Mouse (Mus musculus) hindlimb bud, embryonic 11.5 days (tissue): Measurements from ENCODE around the gene Tm9sf4.

Source experiments
- DNase-seq: peaks from one replicate; pipeline ENCODE4 v3.0.0-alpha.2; 2012; ENCODE audit warnings: low read depth, low spot score; ENCODE audit errors: extremely low spot score

Gene Tm9sf4

GRCm38 (mm10) chr2:153213351-153213750 is 52.2 kb downstream of the Tm9sf4 start:
- no peak for DNase-seq

GRCm38 (mm10) chr2:153214771-153215259 is 53.7 kb downstream of the Tm9sf4 start:
- DNase-seq = no peak

- DNase-seq = no peak
Measured at GRCm38 (mm10) chr2:153215421-153215820, 54.3 kb downstream of the Tm9sf4 start.

- DNase-seq = no peak
Measured at GRCm38 (mm10) chr2:153217826-153218340, 56.8 kb downstream of the Tm9sf4 start.

- no peak for DNase-seq
Measured at GRCm38 (mm10) chr2:153218516-153218915, 57.4 kb downstream of the Tm9sf4 start.

GRCm38 (mm10) chr2:153221620-153222019 is 60.5 kb downstream of the Tm9sf4 start:
- DNase-seq = no peak

GRCm38 (mm10) chr2:153222130-153222529 is 61.0 kb downstream of the Tm9sf4 start:
- no peak for DNase-seq

- DNase-seq = no peak
Measured at GRCm38 (mm10) chr2:153222566-153222965, 61.5 kb downstream of the Tm9sf4 start.

- no peak for DNase-seq
Measured at GRCm38 (mm10) chr2:153224946-153225594, 64.0 kb downstream of the Tm9sf4 start, which contains the start of gene Tspyl3. TSS of gene Tspyl3 (minus strand) at chr2:153225441.

- no peak for DNase-seq
Measured at GRCm38 (mm10) chr2:153225595-153225953, 64.5 kb downstream of the Tm9sf4 start.

- no peak for DNase-seq
Measured at GRCm38 (mm10) chr2:153227959-153228358, 66.9 kb downstream of the Tm9sf4 start.

- no peak for DNase-seq
Measured at GRCm38 (mm10) chr2:153228523-153228922, 67.4 kb downstream of the Tm9sf4 start.

- no peak for DNase-seq
Measured at GRCm38 (mm10) chr2:153237193-153237592, 76.1 kb downstream of the Tm9sf4 start.

GRCm38 (mm10) chr2:153237891-153238290 is 76.8 kb downstream of the Tm9sf4 start:
- no peak for DNase-seq

GRCm38 (mm10) chr2:153238406-153238805 is 77.3 kb downstream of the Tm9sf4 start:
- no peak for DNase-seq

GRCm38 (mm10) chr2:153239021-153239859 is 78.1 kb downstream of the Tm9sf4 start:
- no peak for DNase-seq

- no peak for DNase-seq
Measured at GRCm38 (mm10) chr2:153239860-153240480, 78.9 kb downstream of the Tm9sf4 start.

- no peak for DNase-seq
Measured at GRCm38 (mm10) chr2:153240701-153241235, 79.7 kb downstream of the Tm9sf4 start.

GRCm38 (mm10) chr2:153241250-153242014 is 80.3 kb downstream of the Tm9sf4 start, which contains the start of the genes Plagl2 and Pofut1:
TSS of gene Plagl2 (minus strand) at chr2:153241426.
TSS of gene Pofut1 (plus strand) at chr2:153241533.
- peak; percentile 39 for DNase-seq

- DNase-seq = no peak
Measured at GRCm38 (mm10) chr2:153242156-153242555, 81.1 kb downstream of the Tm9sf4 start.
